Mouse (Mus musculus) cerebellum, postnatal 25 days (tissue): Measurements from ENCODE around the gene Chd1l.
A peak's percentile ranks its signal among the peaks of the same experiment; 100 is the strongest.

Source experiments
- DNase-seq, 2 experiments: peaks; one replicate each; pipeline ENCODE4 v3.0.0; 2021; ENCODE audit warnings: mixed read lengths in 2 of 2

The Chd1l gene

DNA sequence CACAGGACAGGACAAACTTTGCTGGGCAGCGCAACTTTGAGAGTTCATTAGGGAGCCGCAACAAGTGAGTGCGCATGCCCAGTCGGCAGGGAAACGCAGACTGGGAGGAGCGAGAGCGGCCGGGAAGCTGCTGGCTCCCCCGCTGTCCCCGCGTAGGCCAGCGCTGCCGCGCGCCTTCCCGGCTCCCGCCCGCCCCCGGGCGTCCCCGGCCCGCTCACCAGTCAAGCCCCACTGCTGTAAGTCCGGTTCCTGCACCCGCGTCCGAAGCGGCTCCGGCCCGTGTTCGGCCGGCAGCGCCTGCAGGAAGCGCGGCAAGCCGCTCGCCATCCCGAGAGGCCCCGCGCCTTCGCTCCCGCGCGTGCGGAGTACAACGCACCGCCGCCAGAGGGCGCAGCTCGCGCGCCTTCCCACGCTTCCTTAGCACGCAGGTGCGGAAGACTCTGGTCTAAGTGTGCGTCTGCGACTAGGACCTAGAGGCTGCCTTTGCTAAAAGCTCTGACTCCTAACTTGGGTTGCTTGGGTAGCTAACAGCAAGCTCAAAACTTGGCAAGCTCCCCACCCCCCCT lies at the start of gene Chd1l:
Gene Chd1l (minus strand): TSS at position 359 of the 566 bp plus-strand sequence.
- peak; percentile 96 for DNase-seq

DNA sequence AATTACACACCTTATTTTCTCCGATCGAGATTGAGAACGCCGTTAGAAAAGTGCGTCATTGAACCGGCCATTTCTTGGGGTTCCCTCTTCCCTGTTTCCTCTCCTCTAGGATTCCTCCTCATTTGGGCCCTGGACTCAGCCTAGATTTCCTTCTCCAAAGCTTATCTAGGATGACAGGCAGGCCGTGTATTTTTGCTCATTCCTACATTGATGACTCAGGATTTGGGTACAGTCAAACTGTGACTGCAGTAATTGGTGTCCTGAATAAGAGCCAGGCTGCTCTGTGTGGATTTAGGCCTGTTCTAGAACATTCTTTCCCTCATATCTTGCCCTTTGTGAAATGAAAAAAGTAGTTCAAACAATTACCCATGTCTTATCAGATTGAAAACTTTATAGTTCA lies 49.7 kb upstream of the Chd1l start:
- no peak for DNase-seq

DNA sequence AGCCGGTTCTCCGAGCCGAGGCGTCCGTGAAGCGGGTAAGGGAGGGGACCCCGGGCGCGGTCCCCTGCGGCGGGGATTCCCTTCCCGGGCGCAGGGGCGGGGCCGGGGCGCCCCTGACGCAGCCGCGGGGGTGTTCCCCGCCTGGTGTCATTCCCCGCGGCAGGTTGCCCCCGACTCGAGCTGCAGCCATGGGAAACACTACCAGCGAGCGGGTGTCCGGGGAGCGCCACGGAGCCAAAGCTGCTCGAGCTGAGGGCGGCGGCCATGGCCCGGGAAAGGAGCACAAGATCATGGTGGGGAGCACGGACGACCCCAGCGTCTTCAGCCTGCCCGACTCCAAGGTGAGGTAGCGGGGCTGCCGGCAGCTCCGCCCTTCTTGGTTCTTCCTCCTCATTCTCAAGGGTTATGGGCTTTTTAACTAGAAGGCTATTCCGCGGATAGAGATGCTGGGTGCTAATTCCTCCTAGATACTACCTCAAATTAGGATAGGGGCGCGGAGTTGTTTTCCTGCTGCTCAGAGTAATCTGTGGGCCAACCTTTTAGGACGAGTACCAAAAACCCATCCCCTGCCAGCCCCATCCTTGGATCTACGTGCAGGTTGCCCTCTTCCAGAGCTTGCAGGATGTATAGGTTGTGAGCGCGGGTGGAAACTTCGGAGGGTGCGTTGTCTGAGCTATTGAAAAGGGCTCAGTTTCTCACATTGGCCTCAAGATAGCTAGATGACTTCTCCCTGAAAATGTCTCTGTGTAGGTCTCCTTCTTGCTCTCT lies 48.6 kb upstream of the Chd1l start:
- peak in 1 of 2 experiments; percentile 40 for DNase-seq

DNA sequence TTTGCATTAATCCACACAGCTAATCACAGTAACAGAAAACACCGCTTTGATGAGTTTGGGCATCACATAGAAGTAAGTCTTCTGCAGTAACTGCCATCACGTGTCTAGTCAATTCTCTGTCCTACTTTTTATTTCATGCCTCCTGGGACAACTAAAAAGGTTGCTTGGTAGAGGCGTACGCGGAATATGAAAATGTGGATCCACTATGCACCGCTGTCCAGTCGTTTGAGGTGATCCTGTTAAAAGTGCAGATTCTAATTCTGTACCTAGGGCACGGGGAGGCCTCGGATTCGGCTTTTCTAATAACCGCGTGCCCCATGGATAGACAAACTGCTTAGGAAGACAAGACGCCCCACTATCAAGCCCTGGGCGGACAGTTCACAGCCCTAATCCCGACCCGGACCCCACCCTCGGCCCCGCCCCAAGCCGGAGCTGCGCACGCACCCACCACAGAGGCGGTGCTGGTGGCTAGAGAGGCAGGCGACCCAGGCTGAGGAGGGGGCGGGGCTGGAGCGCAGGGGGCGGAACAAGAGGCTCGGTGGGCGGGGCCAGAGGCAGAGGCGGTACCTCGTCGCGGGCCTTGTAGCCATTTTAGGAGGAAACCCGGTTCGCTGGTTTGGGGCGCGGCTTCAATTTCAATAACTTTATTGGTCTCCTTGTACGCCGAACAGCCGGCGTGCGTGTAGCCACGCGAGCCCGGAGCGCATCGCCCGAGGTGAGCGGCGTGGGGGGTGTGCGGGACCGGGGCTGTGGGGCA lies 47.8 kb upstream of the Chd1l start, which contains the start of gene Prkab2:
Gene Prkab2 (plus strand): TSS at position 539 of the 757 bp plus-strand sequence.
- peak; percentile 99 to 100 for DNase-seq

DNA sequence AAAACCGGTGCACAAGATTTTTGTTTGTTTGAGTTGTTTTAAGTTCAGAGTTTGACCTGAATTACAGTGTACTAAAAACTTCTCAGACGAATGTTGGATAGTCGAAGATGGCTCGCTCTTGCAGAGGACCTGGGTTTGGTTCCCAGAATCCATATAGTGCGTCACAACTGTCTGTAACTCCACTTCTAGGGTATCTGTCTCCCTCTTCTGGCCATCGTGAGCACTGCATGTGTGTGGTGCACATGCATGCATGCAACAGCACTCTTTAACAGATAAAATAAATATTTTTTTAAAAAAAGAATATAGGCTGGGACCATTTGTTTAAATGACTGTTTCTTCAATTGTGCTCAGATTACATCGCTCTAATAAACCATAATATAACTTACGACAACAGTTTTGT lies 44.9 kb upstream of the Chd1l start:
- peak in 1 of 2 experiments; percentile 41 for DNase-seq

DNA sequence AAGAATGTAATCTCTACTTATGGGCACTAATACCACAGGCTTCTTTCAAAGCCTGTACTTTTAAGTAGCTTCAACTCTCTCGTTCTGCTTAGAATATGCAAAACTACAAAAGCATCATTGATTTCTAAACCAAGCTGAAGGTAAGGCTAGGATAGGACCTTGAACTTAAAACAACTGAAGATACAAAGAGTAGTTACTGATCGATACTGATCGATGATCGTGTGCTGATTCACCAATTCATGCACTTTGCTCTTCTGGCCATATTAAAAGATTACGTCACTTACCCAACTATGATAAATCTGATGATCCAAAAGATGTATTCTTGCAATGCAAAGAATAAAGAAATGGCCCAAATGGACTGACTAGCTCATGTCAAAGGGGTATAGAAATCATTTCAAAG lies 43.8 kb upstream of the Chd1l start:
- DNase-seq: no peak

DNA sequence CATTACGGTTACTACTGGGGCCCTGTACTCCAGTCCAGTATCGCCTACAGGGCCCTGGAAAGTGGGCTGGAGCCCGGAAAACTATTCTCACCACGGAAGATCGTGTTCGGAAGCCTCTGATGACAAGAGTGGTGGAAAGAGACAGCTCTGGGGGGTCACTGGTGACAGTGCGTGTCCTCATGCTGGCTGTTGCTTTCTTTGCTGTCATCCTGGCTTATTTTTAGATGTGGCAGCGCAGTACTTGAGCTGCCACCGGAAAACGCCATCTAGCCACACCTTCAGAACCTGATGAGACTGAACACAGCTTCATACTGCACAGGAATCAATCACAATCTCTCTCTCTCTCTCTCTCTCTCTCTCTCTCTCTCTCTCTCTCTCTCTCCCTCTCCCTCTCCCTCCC lies 41.6 kb upstream of the Chd1l start:
- no peak for DNase-seq

DNA sequence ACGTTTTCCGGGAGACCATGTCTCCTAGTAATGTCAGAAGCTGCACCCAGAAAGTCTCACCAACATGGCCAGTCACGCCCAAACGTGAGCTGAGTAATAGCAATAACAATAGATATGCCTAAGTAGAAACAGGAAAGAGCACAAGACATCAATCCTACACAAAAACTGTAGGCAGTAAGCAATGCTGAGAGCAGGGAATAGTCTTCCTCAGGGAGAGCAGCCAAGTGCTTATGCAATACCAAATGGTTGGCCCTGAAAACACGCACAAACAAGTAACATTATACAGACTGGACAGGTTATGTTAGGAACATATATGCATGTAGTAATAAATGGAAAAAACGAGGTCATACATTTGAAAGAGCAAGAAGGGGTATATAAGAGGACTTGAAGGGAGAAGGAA lies 39.5 kb upstream of the Chd1l start:
- DNase-seq: no peak

DNA sequence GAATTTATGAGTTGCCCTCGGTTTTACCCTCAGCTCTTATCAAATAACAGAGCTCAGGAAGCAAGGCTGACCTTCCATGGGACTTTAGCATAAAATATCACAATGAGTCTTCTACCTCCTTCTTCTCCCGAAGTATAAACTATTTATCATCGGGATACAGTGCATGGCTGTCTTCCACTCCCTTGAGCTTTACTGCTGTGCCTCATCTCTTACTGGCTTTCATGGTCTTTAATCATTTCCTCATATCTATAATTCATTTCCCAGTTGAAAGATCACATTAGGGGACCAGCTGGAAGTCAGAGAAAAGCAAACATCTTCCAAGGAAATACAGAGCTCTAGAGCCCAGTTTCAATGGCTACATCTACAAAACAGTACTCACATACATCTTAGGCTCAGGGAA lies 39.0 kb upstream of the Chd1l start:
- DNase-seq: no peak

DNA sequence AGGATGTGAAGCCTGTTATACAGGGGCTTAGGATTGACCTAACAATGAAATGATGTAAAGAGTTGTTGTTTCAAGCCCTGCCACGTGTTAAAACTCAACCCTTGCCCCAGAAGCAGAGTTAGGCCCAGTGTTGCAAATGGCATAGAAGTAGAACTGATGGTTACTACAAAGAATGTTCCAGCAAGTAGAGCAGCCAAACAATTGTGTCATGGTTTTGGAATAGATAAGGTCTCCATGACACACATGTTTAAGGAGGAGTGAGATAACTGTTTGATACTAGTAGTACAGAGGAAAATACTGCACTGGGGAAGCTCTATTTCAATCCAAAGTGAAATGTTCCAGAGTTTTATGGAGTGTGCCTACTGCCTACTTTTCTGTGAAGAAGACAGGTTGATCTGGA lies 38.5 kb upstream of the Chd1l start:
- DNase-seq: no peak

DNA sequence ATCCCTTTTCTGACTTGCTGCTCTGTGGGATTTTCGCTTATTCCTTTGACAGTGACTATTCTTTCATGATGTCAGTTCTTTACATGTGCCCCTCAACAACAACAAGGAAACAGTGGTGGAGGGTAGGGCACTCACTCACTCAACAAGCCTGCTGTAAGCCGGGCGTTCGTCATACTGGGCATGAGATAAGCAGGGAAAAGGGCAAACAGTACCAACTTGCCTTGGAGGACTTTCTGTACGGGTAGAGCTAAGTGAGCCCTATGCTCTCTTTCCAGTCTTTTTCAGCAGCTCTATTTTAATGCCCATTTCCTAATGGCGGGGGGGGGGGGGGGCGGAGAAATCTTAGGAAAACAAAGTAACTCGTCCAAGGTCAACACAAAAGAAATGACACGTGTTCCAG lies 32.0 kb upstream of the Chd1l start:
- DNase-seq: no peak

DNA sequence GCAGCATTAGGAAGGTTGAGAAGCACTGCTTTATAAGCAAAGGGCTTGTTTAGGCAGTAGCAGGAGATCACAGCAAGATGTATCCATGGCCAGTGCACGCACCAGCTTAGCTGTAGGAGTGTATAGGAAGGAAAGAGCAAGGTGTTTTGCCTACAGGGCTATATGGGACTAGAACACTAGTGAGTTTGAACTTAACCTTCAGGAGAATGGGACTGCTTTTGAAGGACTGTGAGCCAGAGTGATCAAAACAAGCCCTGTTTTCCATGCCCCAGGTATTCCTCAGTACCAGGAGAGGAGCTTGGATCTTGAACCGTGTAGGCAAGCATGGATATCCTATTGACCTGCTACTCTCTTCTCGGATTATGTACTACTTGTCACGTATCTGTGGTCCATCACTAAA lies 31.4 kb upstream of the Chd1l start:
- no peak for DNase-seq

DNA sequence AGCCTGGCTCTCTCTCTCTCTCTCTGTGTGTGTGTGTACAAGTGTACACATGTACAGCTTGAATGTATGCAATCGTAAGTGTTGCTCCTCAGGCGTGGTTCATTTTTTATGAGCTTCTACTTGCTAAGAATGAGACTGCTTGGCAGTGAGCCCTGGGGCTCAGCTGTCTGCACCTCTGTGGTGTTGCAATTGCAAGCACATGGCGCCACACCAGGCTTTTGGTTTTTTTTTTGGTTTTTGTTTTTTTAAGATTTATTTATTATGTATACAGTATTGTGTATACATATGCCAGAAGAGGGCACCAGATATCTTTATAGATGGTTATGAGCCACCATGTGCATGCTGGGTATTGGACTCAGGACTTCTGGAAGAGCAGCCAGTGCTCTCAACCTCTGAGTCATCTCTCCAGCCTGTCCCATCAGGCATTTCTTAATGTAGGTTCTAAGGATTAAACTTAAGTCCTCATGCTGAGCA lies 24.3 kb upstream of the Chd1l start:
- no peak for DNase-seq

DNA sequence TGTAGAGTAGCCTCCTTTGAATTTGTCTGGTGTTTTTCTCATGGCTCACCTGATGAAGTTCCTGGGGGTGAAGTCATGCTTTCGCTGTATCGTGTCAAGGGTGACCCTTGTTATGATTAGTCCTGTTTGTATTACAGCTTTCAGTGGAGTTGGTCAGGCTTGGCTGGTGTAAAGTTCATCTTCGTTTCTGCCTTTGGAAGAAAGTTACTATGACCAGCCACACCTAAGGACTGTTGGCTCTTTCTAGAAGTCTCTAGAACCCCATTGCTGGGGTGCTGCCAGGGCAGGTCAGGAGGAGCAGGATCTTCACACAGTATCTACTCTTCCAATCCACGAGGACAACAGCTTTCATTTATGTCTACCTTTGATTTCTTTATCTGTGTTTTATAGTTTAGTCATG lies 23.5 kb upstream of the Chd1l start:
- DNase-seq: no peak

DNA sequence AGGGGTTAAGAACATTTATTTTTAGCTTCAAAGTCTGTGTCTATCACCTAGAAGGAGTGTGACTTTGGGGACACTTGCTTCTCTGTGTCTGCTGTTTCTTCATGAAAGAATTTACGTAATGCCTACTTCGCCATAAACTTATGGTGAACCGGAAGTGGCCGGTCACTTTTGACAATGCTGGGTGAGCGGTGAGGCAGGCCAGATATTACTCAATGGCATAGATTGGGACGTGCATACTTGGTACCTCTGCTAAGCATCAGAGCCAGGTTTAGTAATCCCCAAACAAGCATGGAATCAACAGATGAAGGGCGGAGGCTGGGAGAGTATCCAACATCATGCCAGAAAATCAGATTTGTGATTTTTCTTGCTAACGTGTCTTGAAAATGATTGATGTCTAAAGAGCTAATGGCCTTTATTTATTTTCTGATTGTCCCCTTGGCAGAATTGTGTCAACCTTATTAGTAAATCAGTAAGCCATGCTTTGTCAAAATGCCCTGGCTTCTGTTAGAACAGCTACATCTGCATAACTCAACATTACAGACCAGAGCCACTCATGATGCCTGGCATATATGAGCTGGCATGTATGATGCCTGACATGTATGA lies 21.4 kb upstream of the Chd1l start:
- DNase-seq: no peak

DNA sequence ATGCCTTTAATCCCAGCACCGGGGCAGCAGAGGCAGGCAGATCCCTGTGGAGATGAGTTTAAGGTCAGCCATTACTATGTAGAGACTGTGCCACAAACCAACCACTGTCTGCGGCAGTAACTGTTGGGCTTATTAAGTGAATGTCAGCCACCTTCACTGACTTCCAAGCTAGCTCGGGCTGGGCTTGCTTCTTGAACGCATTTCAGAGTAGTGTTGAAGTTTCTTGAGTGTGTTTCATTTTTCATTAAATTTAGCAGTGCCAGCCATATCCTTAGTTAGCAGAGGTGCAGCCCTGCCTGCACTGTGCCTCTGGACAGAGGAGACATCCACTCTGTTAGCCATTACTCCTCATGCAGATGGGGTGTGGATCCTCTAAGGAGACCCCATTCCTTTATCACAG lies 20.7 kb upstream of the Chd1l start:
- no peak for DNase-seq

DNA sequence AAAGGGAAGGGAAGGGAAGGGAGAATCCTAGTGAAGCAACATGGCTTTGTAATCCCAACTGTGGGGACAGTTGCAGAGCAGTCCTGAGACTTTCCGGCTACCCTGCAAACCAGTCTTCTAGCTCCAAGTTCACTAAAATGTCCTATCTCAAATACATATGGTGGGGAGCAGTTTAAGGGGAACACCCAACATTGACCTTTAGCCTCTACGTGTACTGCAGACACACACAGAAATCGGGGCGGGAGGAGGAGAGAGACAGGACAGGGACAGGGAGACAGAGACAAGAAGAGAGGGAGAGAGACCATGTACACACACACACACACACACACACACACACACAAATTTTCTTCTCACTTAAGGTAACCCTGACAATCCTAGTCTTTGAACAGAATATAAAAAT lies 19.9 kb upstream of the Chd1l start:
- DNase-seq: no peak

DNA sequence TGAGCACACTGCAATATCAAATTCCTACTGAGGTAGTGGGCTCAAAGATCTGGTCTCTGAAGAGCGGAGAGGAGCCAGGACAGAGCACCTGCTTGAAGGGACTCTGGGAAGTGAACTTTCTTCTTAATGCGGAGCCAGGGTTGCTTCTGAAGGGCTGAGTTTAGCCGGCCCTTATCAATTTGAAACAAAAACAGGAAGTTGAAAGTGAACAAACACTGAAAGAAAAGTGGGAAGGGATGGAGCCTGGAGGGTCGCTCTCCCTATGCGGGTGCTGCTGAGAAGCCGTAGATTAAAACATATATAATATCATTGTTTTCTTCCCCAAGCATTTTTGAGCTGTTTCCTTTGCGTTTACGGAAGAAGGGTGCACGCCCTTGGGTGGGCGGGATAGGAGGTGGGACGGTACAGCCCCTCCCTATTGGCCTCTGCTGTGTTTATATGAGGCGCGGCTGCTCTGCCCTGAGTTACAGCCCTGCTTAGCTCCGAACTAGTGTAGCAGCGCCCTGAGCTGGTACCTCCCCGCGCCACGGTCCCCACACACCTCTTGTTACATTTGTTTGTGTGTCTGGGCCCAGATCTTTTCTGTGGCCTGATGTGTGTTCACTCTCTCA lies 18.5 kb upstream of the Chd1l start, which contains the start of gene Fmo5:
Gene Fmo5 (plus strand): TSS at position 414 of the 611 bp plus-strand sequence.
- peak in 1 of 2 experiments; percentile 20 for DNase-seq

DNA sequence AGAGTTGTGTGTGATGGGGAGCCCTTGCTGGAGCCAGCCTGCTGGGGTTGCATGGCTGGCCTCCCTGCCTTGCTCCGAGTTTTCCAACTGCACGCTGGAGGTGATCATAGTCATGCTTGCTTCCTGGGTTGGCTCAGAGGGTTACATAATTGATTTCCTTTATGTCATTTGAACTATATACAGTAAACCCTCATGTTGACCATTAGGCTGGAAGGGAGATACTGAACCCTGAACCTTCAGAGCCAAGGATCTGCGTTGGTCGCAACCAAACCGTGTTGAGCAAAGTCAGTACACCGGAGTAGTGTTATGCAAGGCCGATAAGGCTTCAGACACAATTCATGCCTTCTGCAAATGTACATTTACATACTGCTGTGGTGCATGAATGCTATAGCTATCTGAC lies 17.9 kb upstream of the Chd1l start:
- no peak for DNase-seq

DNA sequence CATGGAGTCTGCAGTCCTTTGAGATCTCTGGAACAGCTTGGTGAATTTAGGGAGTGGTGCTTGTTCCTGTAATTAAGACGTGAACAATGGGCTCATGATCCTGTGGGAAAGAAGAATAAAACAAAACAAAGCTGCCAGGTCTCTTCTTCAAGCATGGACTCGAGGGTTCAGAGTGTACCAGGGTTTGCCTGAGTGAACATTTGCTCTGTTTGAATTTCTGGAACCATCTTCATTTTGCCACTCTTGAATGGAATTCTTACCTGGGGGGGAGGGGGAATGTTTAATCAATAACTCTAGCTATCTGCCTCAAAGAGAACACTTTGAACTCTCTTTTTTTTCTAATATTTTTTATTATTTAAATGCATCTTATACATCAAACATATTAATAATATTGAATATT lies 14.6 kb upstream of the Chd1l start:
- DNase-seq: no peak

DNA sequence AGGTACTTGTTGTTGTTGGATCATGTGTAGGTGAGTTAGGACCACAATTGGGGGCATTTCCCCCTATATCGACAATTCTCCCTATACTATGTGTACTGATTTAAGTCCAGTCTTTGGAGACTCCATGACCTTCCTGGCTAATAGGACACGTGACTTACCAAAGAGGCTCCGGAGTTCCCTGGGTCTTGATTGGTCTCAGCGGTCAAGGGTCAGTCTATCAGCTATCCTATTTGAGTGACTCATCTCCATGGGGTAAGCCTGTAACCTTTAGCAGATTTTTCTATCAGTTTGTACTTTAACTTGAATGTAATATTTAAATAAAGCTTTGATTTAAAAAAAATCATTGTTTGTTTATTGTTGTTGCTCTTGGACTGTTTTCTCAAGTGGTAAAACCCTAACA lies 10.7 kb upstream of the Chd1l start:
- no peak for DNase-seq

DNA sequence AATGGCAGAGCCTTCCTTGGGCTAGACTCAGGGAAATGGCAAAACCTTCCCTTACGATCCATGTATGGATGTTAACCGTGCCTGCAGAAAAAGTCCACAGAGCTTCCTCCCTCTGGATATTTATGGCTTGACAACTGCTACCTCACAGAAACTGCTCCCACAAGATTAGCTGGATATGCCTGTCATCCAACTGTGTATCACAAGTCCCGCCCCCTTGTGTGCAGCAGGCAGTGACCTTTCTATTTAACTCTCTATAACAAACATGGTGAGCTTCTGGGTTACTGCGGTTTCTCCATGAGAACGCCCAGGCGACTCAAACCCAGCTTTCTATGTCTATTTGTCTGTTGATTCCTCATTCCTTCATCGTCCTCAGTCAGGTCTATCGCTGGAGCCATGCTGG lies 7.9 kb upstream of the Chd1l start:
- no peak for DNase-seq
